Mouse (Mus musculus) forebrain, embryonic 11.5 days (tissue): ENCODE data around the gene 2700049A03Rik. TPM values are rescaled to one million over a fixed set of nuclear protein-coding genes. Genes with fewer than 3 reads are reported as not detected.
"Not testable (repeated sequence)": the region's sequence is repeated elsewhere in the genome, so short reads cannot be mapped to it uniquely, and the experiment has no call there.

Source experiments
- ATAC-seq: fragments of 200-750 bp; cut with Nextera tagmentation; replicated peaks from 2 replicates; pipeline ENCODE4 v1.8.0; 2017; ENCODE audit warnings: moderate TSS enrichment; ENCODE audit not compliant: low FRiP score
- DNase-seq: peaks from one replicate; pipeline ENCODE4 v3.0.0-alpha.2; 2017; ENCODE audit warnings: low spot score
- H3K27ac ChIP-seq: fragments of 300-500 bp; sonication (generic); 2 replicates; pipeline ENCODE4 v1.5.1; 2014; ENCODE audit warnings: low read depth, low read length
- H3K27me3 ChIP-seq: fragments of 300-500 bp; sonication (generic); 2 replicates; pipeline ENCODE4 v1.6.1; 2014; ENCODE audit warnings: mild to moderate bottlenecking, low read length, mixed read lengths; ENCODE audit not compliant: control insufficient read depth, insufficient read depth
- H3K36me3 ChIP-seq: fragments of 300-500 bp; sonication (generic); 2 replicates; pipeline ENCODE4 v1.6.1; 2014; ENCODE audit warnings: mild to moderate bottlenecking, low read length, moderate library complexity, mixed read lengths; ENCODE audit not compliant: control insufficient read depth, insufficient read depth
- H3K4me1 ChIP-seq: fragments of 300-500 bp; sonication (generic); replicated peaks from 2 replicates; pipeline ENCODE4 v1.6.1; 2014; ENCODE audit warnings: low read length, mixed read lengths; ENCODE audit not compliant: control insufficient read depth, insufficient read depth
- H3K4me2 ChIP-seq: fragments of 300-500 bp; sonication (generic); 2 replicates; pipeline ENCODE4 v1.6.1; 2014; ENCODE audit warnings: low read depth, mild to moderate bottlenecking, low read length, moderate library complexity, mixed read lengths; ENCODE audit not compliant: severe bottlenecking
- H3K4me3 ChIP-seq: fragments of 300-500 bp; sonication (generic); 2 replicates; pipeline ENCODE4 v1.5.1; 2014; ENCODE audit warnings: low read depth, low read length
- H3K9ac ChIP-seq: fragments of 300-500 bp; sonication (generic); 2 replicates; pipeline ENCODE4 v1.6.1; 2014; ENCODE audit warnings: low read length
- H3K9me3 ChIP-seq: fragments of 300-500 bp; sonication (generic); 2 replicates; pipeline ENCODE4 v1.6.1; 2016; ENCODE audit warnings: low read length, mixed read lengths; ENCODE audit not compliant: control insufficient read depth
- WGBS: fragments of 180-500 bp; shearing (Covaris S2); extraction: QIAGEN DNeasy Blood & Tissue Kit; methylation state at CpG from one replicate; pipeline ENCODE4 v1.1.7; 2014; 5-methylcytosine and 5-hydroxymethylcytosine counted together
- polyA plus RNA-seq: library from polyadenylated mRNA; unstranded; fragments of >200 nt; fragmentation: Nextera tagmentation; extraction: Ambion mirVana; gene quantifications from 2 replicates; pipeline ENCODE4 v1.2.1, GENCODE M21; 2014

2700049A03Rik gene
- polyA plus RNA-seq, result 19.0 and 21.3 TPM in 2 replicates

DNA sequence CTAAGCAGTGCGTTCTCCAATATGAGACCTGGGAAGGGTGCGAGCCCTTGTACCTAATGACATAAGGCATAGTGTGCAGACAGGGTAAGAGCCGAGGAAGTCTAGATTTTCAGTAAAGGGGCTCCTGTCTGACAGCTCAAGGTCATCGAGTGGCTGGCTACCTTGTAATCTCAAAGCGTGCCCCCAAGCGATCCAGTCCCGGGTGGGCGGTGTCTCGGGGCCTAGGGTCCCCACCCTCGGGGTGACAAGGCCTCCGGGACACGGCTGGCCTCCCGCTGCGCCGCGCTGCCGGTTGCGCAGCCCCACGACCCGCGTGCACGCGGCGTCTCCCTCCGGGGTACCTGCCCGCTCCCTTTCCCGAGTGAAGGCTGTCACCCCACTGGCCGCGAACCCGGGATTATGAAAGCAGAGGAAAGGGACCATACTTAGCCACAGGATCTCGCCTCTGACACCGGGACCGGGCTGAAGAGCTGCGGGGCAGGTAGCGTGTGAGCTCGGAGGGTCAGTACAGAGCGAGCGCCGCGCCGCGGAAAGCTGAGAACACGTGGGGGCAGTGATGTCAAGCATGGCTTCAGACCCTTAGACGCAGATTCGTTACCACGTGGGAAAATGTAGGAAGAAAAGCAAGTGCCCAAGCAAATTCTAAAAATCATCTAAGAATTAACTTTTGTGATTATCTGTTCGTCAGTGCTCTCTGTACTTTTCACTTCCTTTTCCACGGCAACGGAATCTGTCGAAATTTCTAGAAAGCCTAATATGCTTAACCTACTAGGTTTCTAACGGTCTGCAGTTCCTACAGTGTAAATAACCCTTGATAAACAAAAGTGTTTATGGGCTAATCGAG is at the start of gene 2700049A03Rik, which contains the start of gene Timm9:
Gene 2700049A03Rik (plus strand): TSS at position 719 of the 844 bp plus-strand sequence.
Gene Timm9 (minus strand): TSS at position 555 of the 844 bp plus-strand sequence.
- Histone ChIP-seq H3K4me3 (peak within 1 kb of the TSS; percentile 86), H3K36me3 (peaks cover 5% of the 10 kb centered on the region; the same call in 1 of the 2 replicates), H3K4me2 (peak within 1 kb of the TSS; percentile 83), H3K9ac (peak within 1 kb of the TSS; percentile 87), H3K9me3 (no peaks in the 10 kb centered on the region), H3K4me1 (peaks cover 2% of the 10 kb centered on the region; the same call in 1 of the 2 replicates), H3K27ac (peak within 1 kb of the TSS; percentile 41), H3K27me3 (no peaks in the 10 kb centered on the region)
- peak; percentile 93 for ATAC-seq
- under 1% methylated on average over 52 of the region's 52 CpGs for whole genome bisulfite sequencing
- peak; percentile 85 for DNase-seq

DNA sequence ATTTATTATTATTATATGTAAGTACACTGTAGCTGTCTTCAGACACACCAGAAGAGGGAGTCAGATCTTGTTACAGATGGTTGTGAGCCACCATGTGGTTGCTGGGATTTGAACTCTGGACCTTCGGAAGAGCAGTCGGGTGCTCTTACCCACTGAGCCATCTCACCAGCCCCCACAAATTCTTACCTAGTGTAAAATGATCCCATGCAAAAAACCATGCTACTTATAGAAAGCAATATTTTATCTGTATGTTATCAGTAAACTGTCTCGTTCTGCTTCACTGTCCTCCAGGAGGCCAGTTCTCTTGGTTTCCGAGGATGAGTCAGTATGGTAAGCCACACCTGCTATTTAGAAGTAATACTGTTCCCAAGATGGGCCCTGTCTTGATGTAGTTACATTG is 32.4 kb upstream of the 2700049A03Rik start:
- not testable (repeated sequence) for H3K9me3 ChIP-seq, H3K27me3 ChIP-seq, H3K9ac ChIP-seq, H3K36me3 ChIP-seq, ATAC-seq, H3K4me3 ChIP-seq, DNase-seq, H3K27ac ChIP-seq, H3K4me2 ChIP-seq, H3K4me1 ChIP-seq
- 93% methylated on average over 4 of the region's 4 CpGs for WGBS

DNA sequence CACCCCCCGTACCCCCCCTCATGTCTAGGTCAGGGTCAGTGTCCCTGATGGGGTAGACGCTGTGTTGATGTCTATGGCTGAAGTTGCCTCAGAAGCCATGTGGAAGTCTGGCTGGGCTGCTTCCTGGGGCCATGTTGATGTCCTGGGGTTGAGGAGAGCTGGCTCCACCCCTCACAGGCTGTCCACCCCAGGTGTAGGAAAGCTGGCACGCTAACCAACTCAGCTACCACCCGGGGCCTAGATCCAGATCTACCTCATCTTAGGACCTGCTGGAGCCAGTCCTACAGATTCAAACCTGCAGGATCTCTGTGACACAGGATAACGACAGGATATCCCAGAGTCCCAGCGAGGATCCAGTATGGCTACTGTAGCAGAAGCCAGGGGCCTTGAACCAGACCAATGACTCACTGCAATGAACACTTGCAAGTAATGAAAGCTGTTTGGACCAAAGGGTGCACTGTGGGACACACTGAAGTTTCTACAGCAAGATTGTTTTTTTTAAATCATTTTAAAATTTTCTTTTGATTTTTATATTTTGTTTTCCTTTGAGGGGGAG is 29.4 kb upstream of the 2700049A03Rik start:
- 85% methylated on average over 6 of the region's 6 CpGs for WGBS
- Histone ChIP-seq H3K27me3 (no peaks in the 10 kb centered on the region), H3K4me2 (no peak overlapping the region), H3K4me3 (no peak overlapping the region), H3K27ac (no peak overlapping the region), H3K4me1 (0 out of 2 replicates have a peak, but pooled peaks cover 2% of the 10 kb centered on the region), H3K9ac (no peak overlapping the region), H3K9me3 (no peaks in the 10 kb centered on the region), H3K36me3 (no peaks in the 10 kb centered on the region)
- DNase-seq (no peak), ATAC-seq (no peak)

DNA sequence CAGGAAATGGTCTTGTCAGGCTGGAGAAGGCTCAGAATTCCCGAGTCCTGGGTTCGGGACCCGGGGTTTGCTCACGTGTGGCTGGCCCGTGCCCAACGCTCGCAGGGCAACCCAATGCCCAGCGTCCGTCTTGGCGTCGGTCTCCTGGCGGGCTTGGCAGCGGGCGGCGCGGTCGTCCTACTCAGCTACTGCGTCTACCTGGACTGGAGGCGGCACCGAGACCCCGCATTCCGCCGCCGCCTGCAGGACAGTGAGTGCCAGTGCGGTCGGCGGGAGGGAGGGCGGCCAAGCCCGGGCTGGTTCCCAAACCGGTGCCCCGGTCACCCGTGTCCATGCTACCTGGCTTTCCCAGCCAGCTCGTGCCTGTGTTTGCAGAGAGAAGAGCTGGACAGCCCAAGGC is 25.3 kb upstream of the 2700049A03Rik start, which contains the start of gene Tomm20l:
Gene Tomm20l (plus strand): TSS at position 98 of the 400 bp plus-strand sequence.
- no peaks in the 10 kb centered on the region for H3K9me3 ChIP-seq
- ATAC-seq, result 0 out of 2 replicates have a peak, but pooled peaks have one; percentile 42
- H3K4me3 ChIP-seq, result peak within 1 kb of the TSS; percentile 23; the same call in 1 of the 2 replicates
- H3K36me3 ChIP-seq, result no peaks in the 10 kb centered on the region
- peak; percentile 68 for DNase-seq
- no peak within 1 kb of the TSS for H3K27ac ChIP-seq
- no peak within 1 kb of the TSS for H3K9ac ChIP-seq
- peaks cover 3% of the 10 kb centered on the region; the same call in 1 of the 2 replicates for H3K4me1 ChIP-seq
- WGBS, result 5% methylated on average over 33 of the region's 33 CpGs
- peak within 1 kb of the TSS; percentile 47 for H3K4me2 ChIP-seq
- H3K27me3 ChIP-seq, result no peaks in the 10 kb centered on the region

DNA sequence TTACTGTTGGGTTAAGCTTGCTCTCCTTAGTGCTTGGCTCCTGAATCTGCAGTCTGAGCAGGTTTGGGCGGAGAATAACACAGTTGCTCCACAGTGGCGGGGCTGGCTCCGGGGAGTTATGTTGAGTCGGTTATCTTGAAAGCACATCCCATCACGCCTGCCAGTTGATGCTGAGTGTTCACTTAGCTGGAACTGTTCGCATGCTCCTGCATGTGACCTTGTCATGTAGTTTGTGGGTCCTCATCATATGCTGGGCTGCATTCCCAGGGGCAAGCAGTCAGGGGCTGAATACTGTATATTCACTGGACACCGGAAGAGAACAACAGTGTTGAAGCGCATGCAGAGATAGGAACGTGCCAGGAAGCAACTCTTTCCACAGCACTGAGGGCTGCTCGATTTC is 23.6 kb upstream of the 2700049A03Rik start:
- 93% methylated on average over 10 of the region's 10 CpGs for WGBS

DNA sequence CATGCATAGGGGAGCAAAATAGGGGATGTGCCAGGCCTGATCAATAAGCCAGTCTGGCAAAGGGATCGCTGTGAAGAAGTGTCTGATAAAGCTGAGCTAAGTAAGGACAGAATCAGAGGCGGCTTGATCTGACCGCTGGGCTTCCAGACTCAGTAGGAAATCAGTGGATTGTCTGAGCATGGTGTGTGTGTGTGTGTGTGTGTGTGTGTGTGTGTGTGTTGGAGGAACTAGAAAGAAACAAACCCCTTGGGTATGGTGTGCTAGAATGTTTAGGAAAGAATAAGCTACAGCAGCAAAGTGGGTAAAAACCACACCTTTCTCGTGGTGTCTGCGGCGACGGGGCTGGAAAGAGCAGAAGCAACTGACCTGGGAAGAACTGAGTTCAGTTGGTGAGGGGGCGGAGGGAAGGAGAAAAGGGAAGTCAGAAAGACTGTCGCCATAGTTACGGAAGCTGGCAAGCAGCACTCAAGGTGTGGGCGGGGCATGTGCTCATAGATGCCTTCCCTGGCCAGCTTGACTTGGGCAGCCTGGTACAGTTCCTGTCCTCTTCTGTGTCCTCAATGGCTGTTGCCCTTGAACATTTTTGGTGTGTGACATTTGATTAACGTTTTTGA is 22.9 kb upstream of the 2700049A03Rik start:
- ATAC-seq (no peak), DNase-seq (peak; percentile 53)
- no peaks in the 10 kb centered on the region for H3K36me3 ChIP-seq
- 26% methylated on average over 12 of the region's 12 CpGs for WGBS
- H3K4me2 ChIP-seq, result peak overlapping the region; percentile 19; the same call in 1 of the 2 replicates
- H3K27me3 ChIP-seq, result no peaks in the 10 kb centered on the region
- H3K9me3 ChIP-seq, result no peaks in the 10 kb centered on the region
- no peak overlapping the region for H3K4me3 ChIP-seq
- H3K4me1 ChIP-seq, result peaks cover 3% of the 10 kb centered on the region; the same call in 1 of the 2 replicates
- H3K27ac ChIP-seq, result no peak overlapping the region
- no peak overlapping the region for H3K9ac ChIP-seq

More for the DNA sequence above, 23.6 kb upstream of the 2700049A03Rik start:
- ATAC-seq, result no peak
- H3K27ac ChIP-seq, result no peak overlapping the region
- no peak overlapping the region for H3K9ac ChIP-seq
- no peak overlapping the region for H3K4me2 ChIP-seq
- DNase-seq, result no peak
- H3K36me3 ChIP-seq, result no peaks in the 10 kb centered on the region
- H3K9me3 ChIP-seq, result no peaks in the 10 kb centered on the region
- peaks cover 3% of the 10 kb centered on the region; the same call in 1 of the 2 replicates for H3K4me1 ChIP-seq
- no peaks in the 10 kb centered on the region for H3K27me3 ChIP-seq
- no peak overlapping the region for H3K4me3 ChIP-seq

DNA sequence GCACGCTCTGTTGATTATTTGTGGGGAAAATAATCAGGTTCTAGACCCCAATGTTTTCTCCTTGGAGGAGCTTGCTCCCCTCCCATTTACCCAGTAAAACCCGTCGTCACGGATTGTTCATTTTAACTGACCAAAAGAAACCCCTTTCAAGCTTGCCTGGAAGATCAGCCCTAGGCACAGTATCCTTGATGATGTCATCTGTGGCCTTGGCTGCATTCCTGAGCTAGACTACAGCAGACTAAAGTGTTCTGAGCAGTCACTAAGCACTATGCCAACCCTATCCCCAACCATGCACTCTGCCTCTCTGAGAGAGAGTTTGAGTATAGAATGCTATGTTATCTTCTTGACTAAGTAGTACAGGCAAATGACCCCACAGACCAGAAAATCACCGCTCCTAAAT is 20.2 kb upstream of the 2700049A03Rik start:
- ATAC-seq (no peak), DNase-seq (no peak)
- Histone ChIP-seq H3K9me3 (no peaks in the 10 kb centered on the region), H3K4me1 (peaks cover 2% of the 10 kb centered on the region; the same call in 1 of the 2 replicates), H3K36me3 (no peaks in the 10 kb centered on the region), H3K27ac (no peak overlapping the region), H3K9ac (no peak overlapping the region), H3K27me3 (no peaks in the 10 kb centered on the region), H3K4me3 (no peak overlapping the region), H3K4me2 (no peak overlapping the region)
- 82% methylated on average over 5 of the region's 5 CpGs for WGBS

DNA sequence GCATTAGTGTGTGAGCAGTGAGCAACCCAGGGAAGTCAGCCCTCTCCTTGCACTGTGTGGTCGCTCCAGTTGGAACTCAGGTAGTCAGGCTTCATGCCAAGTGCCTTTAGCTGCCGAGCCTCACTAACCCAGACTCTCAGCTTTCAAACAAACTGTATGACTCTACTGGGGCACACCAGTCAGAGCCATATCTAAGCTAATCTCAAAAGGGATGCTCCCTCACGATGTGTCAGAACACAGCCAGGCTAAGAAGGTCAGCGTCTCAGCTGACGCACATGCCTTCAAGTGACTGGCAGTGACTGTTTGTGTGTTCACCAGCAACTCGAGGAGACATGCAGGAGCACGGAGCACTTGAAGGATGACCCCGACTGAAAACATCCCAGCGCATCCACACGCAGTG is 13.9 kb upstream of the 2700049A03Rik start:
- no peaks in the 10 kb centered on the region for H3K27me3 ChIP-seq
- H3K9ac ChIP-seq, result no peak overlapping the region
- WGBS, result 92% methylated on average over 10 of the region's 10 CpGs
- H3K27ac ChIP-seq, result no peak overlapping the region
- peaks cover 6% of the 10 kb centered on the region; the same call in 1 of the 2 replicates for H3K36me3 ChIP-seq
- H3K9me3 ChIP-seq, result no peaks in the 10 kb centered on the region
- H3K4me3 ChIP-seq, result no peak overlapping the region
- no peak overlapping the region for H3K4me2 ChIP-seq
- no peak for ATAC-seq
- DNase-seq, result no peak
- H3K4me1 ChIP-seq, result no peaks in the 10 kb centered on the region
